Mouse (Mus musculus) liver, embryonic 14.5 days (tissue): Measurements from ENCODE around the gene Apbb1ip.

Source experiments
- CTCF ChIP-seq: IDR thresholded peaks from 2 replicates; pipeline ENCODE4 v1.5.1; 2016; ENCODE audit warnings: antibody characterized with exemption, low read depth, control low read depth
- EP300 ChIP-seq: IDR thresholded peaks from 2 replicates; pipeline ENCODE4 v1.6.1; 2016; ENCODE audit warnings: antibody characterized with exemption, low read depth

GRCm38 (mm10) chr2:22761103-22761521 lies 12.8 kb upstream of the Apbb1ip start:
- TF ChIP-seq EP300 (no peak), CTCF (no peak)
